Mouse (Mus musculus) urinary bladder, postnatal 25 days (tissue): Measurements from ENCODE around the gene Hist1h3f.
"Not testable (repeated sequence)": the region's sequence is repeated elsewhere in the genome, so short reads cannot be mapped to it uniquely, and the experiment has no call there.

Experiments used
- DNase-seq: peaks from one replicate; pipeline ENCODE4 v3.0.0; 2022; ENCODE audit warnings: low spot score

Gene Hist1h3f

GRCm38 (mm10) chr13:23537006-23537710, 6.7 kb upstream of the Hist1h3f start:
- DNase-seq: no peak

GRCm38 (mm10) chr13:23538249-23538648, 5.6 kb upstream of the Hist1h3f start:
- DNase-seq: no peak

GRCm38 (mm10) chr13:23539821-23540220, 4.0 kb upstream of the Hist1h3f start:
- DNase-seq: not testable (repeated sequence)

- no peak for DNase-seq
These were observed 2.4 kb upstream of the Hist1h3f start for GRCm38 (mm10) chr13:23541497-23541896.

- DNase-seq: not testable (repeated sequence)
These were observed 1.4 kb upstream of the Hist1h3f start for GRCm38 (mm10) chr13:23542225-23542980.

GRCm38 (mm10) chr13:23542999-23543607, 749 bp upstream of the Hist1h3f start, which contains the start of gene Hist1h2bh:
Hist1h2bh (minus strand) TSS chr13:23543392.
- DNase-seq: not testable (repeated sequence)

GRCm38 (mm10) chr13:23544787-23545120, 902 bp downstream of the Hist1h3f start:
- not testable (repeated sequence) for DNase-seq

GRCm38 (mm10) chr13:23546694-23547093, 2.8 kb downstream of the Hist1h3f start:
- no peak for DNase-seq

GRCm38 (mm10) chr13:23550761-23551145, 6.9 kb downstream of the Hist1h3f start:
- no peak for DNase-seq

- DNase-seq: peak; percentile 71
These were observed 7.4 kb downstream of the Hist1h3f start, which contains the start of gene Hist1h4f for GRCm38 (mm10) chr13:23551146-23551834. Hist1h4f (minus strand) TSS chr13:23551648.

- no peak for DNase-seq
These were observed 8.4 kb downstream of the Hist1h3f start for GRCm38 (mm10) chr13:23551931-23552914.

- no peak for DNase-seq
These were observed 9.1 kb downstream of the Hist1h3f start, which contains the start of gene Hist1h1d for GRCm38 (mm10) chr13:23552962-23553361. Hist1h1d (plus strand) TSS chr13:23553262.

- no peak for DNase-seq
These were observed 10.5 kb downstream of the Hist1h3f start for GRCm38 (mm10) chr13:23554393-23554792.

GRCm38 (mm10) chr13:23554925-23555838, 11.3 kb downstream of the Hist1h3f start:
- peak; percentile 56 for DNase-seq

GRCm38 (mm10) chr13:23555839-23556416, 12.1 kb downstream of the Hist1h3f start:
- DNase-seq: peak; percentile 43

- DNase-seq: no peak
These were observed 13.1 kb downstream of the Hist1h3f start for GRCm38 (mm10) chr13:23556906-23557305.

- DNase-seq: not testable (repeated sequence)
These were observed 16.8 kb downstream of the Hist1h3f start for GRCm38 (mm10) chr13:23560699-23561098.

- not testable (repeated sequence) for DNase-seq
These were observed 17.7 kb downstream of the Hist1h3f start for GRCm38 (mm10) chr13:23561531-23561882.

- DNase-seq: peak; percentile 83
These were observed 18.2 kb downstream of the Hist1h3f start, which contains the start of gene Hist1h3e for GRCm38 (mm10) chr13:23561883-23562659. Hist1h3e (minus strand) TSS chr13:23562369.
